Mouse (Mus musculus) heart, embryonic 15.5 days (tissue): ENCODE measurements at regions not wholly inside any gene's neighbourhood (a gene's known extent, or its start where the extent isn't known, plus 50 kb on each side); places are given as distances from the start of the nearest gene placed in this dataset.

ENCODE experiments used
- ATAC-seq: fragments of 200-750 bp; cut with Nextera tagmentation; replicated peaks from 2 replicates; pipeline ENCODE4 v1.8.0; 2017; ENCODE audit warnings: low read depth, moderate TSS enrichment; ENCODE audit not compliant: insufficient number of reproducible peaks, insufficient read depth, low FRiP score
- H3K27ac ChIP-seq: fragments of 300-500 bp; sonication (generic); 2 replicates; pipeline ENCODE4 v1.5.1; 2015; ENCODE audit warnings: mild to moderate bottlenecking, inconsistent platforms
- H3K27me3 ChIP-seq: fragments of 300-500 bp; sonication (generic); 2 replicates; pipeline ENCODE4 v1.6.1; 2015; ENCODE audit warnings: inconsistent platforms
- H3K36me3 ChIP-seq: fragments of 300-500 bp; sonication (generic); 2 replicates; pipeline ENCODE4 v1.6.1; 2015; ENCODE audit warnings: mild to moderate bottlenecking, inconsistent platforms
- H3K4me1 ChIP-seq: fragments of 300-500 bp; sonication (generic); replicated peaks from 2 replicates; pipeline ENCODE4 v1.6.1; 2015; ENCODE audit warnings: inconsistent platforms
- H3K4me2 ChIP-seq: fragments of 300-500 bp; sonication (generic); 2 replicates; pipeline ENCODE4 v1.6.1; 2015; ENCODE audit warnings: inconsistent platforms, mild to moderate bottlenecking, moderate library complexity
- H3K4me3 ChIP-seq: fragments of 300-500 bp; sonication (generic); 2 replicates; pipeline ENCODE4 v1.5.1; 2015; ENCODE audit warnings: mild to moderate bottlenecking, inconsistent platforms
- H3K9ac ChIP-seq: fragments of 300-500 bp; sonication (generic); 2 replicates; pipeline ENCODE4 v1.6.1; 2015; ENCODE audit warnings: mild to moderate bottlenecking, inconsistent platforms
- H3K9me3 ChIP-seq: fragments of 300-500 bp; sonication (generic); replicated peaks from 2 replicates; pipeline ENCODE4 v1.6.1; 2016; ENCODE audit warnings: inconsistent platforms
- WGBS: fragments of 180-500 bp; shearing (Covaris S2); methylation state at CpG from one replicate; pipeline ENCODE4 v1.1.7; 2015; ENCODE audit warnings: mixed read lengths; 5-methylcytosine and 5-hydroxymethylcytosine counted together

DNA sequence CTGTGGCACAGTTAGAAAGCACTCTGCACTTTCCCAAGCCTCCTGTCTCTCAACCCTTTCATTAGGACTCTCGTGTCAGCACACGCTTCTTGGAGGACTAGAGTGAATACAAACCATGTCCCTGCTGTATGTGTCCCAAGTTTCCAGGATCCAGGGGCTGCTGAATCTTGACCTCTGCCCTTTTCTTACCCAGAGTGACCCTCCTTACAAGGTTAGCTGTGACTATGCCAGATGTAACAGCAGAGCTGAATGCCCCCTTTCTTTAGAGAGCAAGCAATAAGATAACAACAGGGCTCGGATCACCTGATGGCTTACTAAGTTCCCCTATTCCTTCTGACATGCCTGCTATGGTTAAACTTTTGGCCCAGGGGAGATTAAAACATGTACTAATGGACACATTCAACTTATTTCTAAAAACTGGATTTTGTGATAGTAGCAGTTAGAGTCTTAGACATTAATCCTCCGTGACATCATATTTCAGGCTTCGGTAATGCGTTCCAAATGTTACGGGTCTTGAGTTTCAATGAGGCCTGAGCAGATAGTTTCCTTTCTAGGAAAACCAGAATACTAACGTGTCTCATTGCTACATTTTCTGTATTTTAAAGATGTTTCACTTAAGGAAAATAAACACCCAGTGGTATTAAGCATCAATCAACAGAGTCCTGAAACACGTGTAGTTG, 607.0 kb downstream of the Dhx35 start:
- 74% methylated on average over 9 of the region's 9 CpGs for WGBS
- H3K9ac ChIP-seq: no peak overlapping the region

DNA sequence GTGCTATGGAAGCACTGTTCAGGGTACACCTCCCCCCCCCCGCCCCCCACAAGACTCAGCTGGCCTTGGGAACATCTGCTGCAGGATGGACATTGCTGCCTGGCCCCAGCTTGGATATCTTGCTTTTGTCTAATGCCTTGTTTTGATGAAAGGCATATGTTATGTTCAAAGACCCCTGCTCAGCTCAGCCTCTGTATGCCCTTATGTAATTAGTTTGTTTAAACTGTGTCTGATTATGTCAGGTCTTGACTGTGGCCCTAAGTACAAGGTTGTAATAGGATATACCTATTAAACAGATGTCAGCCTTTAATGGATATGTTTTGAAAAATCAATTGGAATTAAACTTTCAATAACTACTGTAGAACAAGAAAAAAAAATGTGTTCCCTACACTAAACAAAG, 610.3 kb downstream of the Dhx35 start:
- no peak overlapping the region for H3K4me2 ChIP-seq
- no peak for ATAC-seq

More for the DNA sequence above, 607.0 kb downstream of the Dhx35 start:
- Histone ChIP-seq H3K4me1 (no peaks in the 10 kb centered on the region), H3K4me2 (no peak overlapping the region), H3K36me3 (no peaks in the 10 kb centered on the region), H3K27me3 (no peaks in the 10 kb centered on the region), H3K9me3 (no peaks in the 10 kb centered on the region), H3K27ac (no peak overlapping the region), H3K4me3 (no peak overlapping the region)
- no peak for ATAC-seq

DNA sequence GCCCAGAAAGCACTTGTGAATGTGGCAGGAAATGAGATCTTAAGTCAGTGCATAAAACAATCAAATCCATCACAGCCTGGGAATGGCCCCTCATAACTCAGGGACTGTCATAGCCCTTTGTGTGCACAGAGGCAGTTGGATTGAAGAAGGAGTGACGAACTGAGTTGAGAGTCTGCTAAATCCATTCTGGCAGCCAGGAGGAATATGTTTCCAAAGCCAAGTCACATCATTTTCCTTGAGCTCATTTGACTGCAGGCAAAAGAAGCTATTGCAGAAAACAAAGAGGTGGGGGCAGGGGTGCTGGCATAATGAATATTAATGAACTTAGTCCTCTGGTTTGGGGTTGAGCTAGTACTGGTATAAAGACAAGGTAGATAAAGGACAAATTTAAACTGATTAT, 620.0 kb downstream of the Dhx35 start:
- peaks cover 3% of the 10 kb centered on the region for H3K4me1 ChIP-seq
- no peak for ATAC-seq
- no peaks in the 10 kb centered on the region for H3K36me3 ChIP-seq
- no peak overlapping the region for H3K4me2 ChIP-seq
- no peak overlapping the region for H3K27ac ChIP-seq
- no peaks in the 10 kb centered on the region for H3K27me3 ChIP-seq
- no peak overlapping the region for H3K4me3 ChIP-seq
- 55% methylated on average over 1 of the region's 1 CpGs for WGBS
- no peak overlapping the region for H3K9ac ChIP-seq
- no peaks in the 10 kb centered on the region for H3K9me3 ChIP-seq

More for the DNA sequence above, 610.3 kb downstream of the Dhx35 start:
- Histone ChIP-seq H3K4me3 (no peak overlapping the region), H3K27ac (no peak overlapping the region), H3K36me3 (no peaks in the 10 kb centered on the region), H3K9ac (no peak overlapping the region), H3K27me3 (no peaks in the 10 kb centered on the region), H3K4me1 (no peaks in the 10 kb centered on the region), H3K9me3 (no peaks in the 10 kb centered on the region)
- WGBS: 61% methylated on average over 1 of the region's 1 CpGs

DNA sequence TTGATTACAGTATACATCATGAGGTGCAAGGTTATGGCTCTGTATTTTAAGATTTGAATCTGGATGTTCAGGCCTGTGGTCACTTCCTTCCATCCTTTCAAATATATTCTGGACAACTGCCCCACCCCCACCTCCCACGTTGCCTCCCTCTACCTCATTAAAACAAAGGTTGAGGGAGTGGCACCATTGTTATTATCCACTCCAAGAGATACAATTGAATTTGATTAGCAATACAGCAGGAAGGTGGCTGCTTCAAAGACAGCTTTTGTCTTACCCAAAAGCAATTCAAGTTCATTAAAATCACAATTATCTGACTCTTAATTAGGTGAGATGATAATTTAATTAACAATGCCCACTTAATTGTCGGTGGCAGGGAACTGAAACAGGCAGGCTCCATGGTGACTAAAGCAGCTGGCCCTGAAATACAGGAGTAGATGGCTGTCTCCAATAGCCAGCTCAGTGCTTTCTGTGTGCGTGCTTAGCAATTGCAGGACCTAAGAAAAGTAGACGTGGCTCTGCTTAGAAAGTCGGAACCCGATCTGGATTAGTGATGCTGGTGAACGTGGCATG, 623.8 kb downstream of the Dhx35 start:
- peaks cover 3% of the 10 kb centered on the region for H3K4me1 ChIP-seq
- no peaks in the 10 kb centered on the region for H3K27me3 ChIP-seq
- no peak overlapping the region for H3K27ac ChIP-seq
- WGBS: 71% methylated on average over 7 of the region's 7 CpGs
- H3K4me3 ChIP-seq: no peak overlapping the region
- no peaks in the 10 kb centered on the region for H3K9me3 ChIP-seq
- no peak overlapping the region for H3K4me2 ChIP-seq
- H3K36me3 ChIP-seq: no peaks in the 10 kb centered on the region
- no peak overlapping the region for H3K9ac ChIP-seq
- no peak for ATAC-seq

DNA sequence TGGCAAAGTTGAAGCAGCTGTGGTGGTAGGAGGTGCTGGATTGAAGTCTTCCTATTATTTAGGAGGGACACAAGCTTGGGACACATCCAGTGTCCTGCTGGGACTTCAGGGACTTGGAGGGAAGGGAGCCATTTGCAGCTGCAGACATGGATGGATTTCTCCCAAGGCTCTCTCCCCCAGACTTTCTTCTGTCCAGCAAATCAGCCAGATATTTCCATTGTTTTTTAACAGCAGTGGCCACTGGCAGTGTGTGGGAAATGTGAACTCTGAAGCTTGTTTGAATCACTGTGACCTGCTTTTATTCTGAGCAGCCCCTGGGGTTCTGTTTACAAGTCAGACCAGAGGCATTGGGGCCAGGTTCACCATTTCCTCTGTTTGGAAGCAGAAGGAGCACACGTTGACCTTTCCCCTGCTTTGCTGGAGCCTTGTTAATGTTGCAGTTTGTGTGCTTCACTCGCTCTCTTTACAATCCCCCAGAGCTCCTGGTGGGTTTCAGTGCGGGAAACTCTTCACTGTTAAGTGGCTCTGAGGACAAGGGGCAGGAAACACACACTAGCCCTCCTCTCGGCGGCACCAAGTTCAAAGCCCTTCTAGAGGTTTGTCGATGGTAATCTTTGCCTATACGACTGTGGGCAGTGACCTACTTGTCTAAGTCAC, 627.8 kb downstream of the Dhx35 start:
- Histone ChIP-seq H3K4me1 (no peaks in the 10 kb centered on the region), H3K4me3 (no peak overlapping the region), H3K9me3 (no peaks in the 10 kb centered on the region), H3K36me3 (no peaks in the 10 kb centered on the region), H3K27ac (no peak overlapping the region), H3K4me2 (no peak overlapping the region), H3K27me3 (no peaks in the 10 kb centered on the region), H3K9ac (no peak overlapping the region)
- ATAC-seq: no peak
- 47% methylated on average over 7 of the region's 7 CpGs for WGBS

DNA sequence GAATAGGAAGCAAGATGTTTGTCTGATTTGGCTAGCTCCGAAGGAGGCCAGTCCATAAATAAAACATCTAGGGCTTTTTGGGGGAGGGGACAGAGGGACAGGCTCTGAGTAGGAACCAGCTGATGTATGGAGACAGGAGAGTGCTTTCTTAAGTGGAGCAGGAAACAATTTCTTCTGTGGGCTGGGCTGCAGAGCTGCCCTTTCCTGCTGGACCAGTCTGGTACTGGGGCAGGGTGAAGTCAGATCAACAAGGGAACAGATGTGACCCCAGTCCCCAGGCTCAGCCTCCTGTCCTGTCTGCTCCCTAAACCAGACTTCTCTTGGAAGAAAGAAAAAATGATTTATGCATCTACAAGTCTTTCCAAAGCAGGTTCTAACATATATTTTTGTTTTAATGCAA, 633.6 kb downstream of the Dhx35 start:
- ATAC-seq: no peak
- Histone ChIP-seq H3K27me3 (no peaks in the 10 kb centered on the region), H3K4me2 (no peak overlapping the region), H3K9me3 (no peaks in the 10 kb centered on the region), H3K27ac (no peak overlapping the region), H3K4me1 (no peaks in the 10 kb centered on the region), H3K9ac (no peak overlapping the region), H3K36me3 (no peaks in the 10 kb centered on the region), H3K4me3 (no peak overlapping the region)
- 21% methylated on average over 1 of the region's 1 CpGs for WGBS

DNA sequence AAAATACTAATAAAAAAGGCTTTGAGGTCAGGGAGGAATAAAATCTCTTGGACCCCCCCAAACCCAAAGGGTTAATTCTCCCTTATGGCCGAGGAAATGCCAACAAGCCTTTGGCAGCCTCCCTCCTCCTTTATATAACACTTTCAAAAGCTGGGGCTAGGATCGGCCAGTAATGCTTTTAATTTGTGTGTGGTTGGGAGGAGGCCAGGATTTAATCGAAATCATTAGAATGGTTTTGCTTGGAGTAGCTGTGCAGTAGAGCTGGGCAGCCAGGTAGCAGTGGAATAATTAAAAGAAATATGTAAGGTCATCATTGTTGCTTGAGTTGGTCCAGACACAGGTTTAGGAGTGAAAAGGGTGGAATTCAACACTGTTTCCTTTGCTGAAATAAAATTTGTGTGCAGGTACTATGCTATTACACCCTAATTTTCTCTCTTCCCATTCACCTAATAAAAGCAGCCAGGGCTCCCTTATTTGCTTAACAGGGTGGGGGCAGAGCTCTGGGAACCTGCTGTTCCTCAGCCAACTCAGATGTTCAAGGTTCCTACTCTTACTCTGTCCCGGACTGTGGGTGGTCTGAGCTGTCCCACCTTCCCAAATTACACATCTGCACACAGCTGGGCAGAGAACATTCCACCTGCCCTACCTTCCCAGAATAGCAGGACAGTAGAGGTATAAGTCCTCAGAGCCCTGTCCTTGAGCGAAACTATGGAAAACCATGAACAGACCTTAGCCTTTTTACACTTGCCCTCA, 636.1 kb downstream of the Dhx35 start:
- WGBS: 66% methylated on average over 5 of the region's 5 CpGs
- ATAC-seq: no peak
- Histone ChIP-seq H3K4me2 (no peak overlapping the region), H3K9ac (no peak overlapping the region), H3K4me3 (no peak overlapping the region), H3K36me3 (no peaks in the 10 kb centered on the region), H3K4me1 (no peaks in the 10 kb centered on the region), H3K27me3 (no peaks in the 10 kb centered on the region), H3K27ac (no peak overlapping the region), H3K9me3 (0 out of 2 replicates have a peak, but pooled peaks cover 4% of the 10 kb centered on the region)

DNA sequence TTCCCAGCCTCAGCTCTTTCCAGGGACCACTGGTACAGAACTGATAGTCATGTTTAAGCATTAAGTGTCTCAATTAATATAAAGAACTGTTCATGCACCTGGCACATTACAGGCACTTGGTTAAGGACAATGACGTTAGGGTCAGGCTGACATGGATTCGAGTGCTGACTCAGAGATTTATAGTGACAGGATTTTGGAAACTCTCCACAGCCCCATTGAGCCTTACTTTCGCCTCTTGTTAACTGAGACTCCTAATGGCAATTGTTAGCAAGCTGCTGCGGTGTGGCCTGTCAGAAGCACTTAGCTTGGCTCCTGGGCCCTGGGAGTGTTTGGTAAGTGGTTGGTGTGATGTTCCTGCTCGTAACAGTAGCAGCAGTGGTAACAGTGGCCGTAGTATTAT, 644.4 kb downstream of the Dhx35 start:
- WGBS: 74% methylated on average over 6 of the region's 6 CpGs
- no peak for ATAC-seq
- 0 out of 2 replicates have a peak, but pooled peaks cover 4% of the 10 kb centered on the region for H3K9me3 ChIP-seq
- no peak overlapping the region for H3K4me2 ChIP-seq
- H3K4me3 ChIP-seq: no peak overlapping the region
- H3K4me1 ChIP-seq: no peaks in the 10 kb centered on the region
- no peak overlapping the region for H3K27ac ChIP-seq
- H3K27me3 ChIP-seq: no peaks in the 10 kb centered on the region
- no peaks in the 10 kb centered on the region for H3K36me3 ChIP-seq
- no peak overlapping the region for H3K9ac ChIP-seq

DNA sequence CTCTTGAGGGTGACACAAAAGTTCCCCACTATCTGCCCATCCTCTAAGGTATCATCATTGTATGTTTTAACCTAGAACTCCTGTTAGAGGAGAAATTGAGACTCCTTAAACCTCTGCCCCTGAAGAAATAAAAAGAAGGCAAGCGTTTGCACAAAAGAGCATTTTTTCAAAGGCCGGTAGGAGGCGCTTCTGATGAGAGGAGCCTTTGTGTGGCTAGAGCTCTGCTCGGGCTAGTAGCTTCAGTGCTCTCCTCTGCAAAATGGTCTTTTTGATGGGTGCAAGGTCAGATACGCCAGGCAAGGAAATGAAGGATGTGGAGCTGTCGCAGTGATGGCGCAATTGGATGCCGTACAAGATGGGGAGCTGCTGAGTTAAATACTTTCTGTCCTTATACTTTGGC, 649.0 kb downstream of the Dhx35 start:
- no peaks in the 10 kb centered on the region for H3K27me3 ChIP-seq
- 36% methylated on average over 8 of the region's 8 CpGs for WGBS
- H3K27ac ChIP-seq: no peak overlapping the region
- H3K4me2 ChIP-seq: no peak overlapping the region
- ATAC-seq: no peak
- no peaks in the 10 kb centered on the region for H3K36me3 ChIP-seq
- no peaks in the 10 kb centered on the region for H3K4me1 ChIP-seq
- H3K9ac ChIP-seq: no peak overlapping the region
- no peak overlapping the region for H3K4me3 ChIP-seq
- H3K9me3 ChIP-seq: no peaks in the 10 kb centered on the region

DNA sequence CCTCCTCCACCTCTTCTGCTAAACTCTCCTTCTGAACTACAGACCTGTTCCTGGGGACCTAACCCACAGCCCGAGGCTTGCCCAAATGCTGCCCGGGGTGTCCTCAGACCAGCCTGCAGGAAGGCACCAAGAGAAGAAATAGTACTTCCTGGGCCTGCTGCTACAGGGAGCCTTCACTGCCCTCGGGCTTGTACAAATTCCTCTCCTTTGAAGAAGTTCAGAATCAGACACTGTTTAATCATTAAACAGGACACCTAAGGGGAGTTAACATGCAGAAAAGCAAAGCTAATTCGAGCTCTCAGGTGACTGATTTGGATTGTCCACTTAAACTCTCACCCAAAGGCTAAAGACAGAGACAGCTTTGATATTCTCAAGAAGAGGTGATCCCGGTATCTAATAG, 651.8 kb downstream of the Dhx35 start:
- no peak overlapping the region for H3K9ac ChIP-seq
- no peaks in the 10 kb centered on the region for H3K4me1 ChIP-seq
- H3K27ac ChIP-seq: no peak overlapping the region
- H3K27me3 ChIP-seq: no peaks in the 10 kb centered on the region
- no peak for ATAC-seq
- H3K4me3 ChIP-seq: no peak overlapping the region
- no peaks in the 10 kb centered on the region for H3K36me3 ChIP-seq
- H3K4me2 ChIP-seq: no peak overlapping the region
- WGBS: 63% methylated on average over 5 of the region's 5 CpGs
- no peaks in the 10 kb centered on the region for H3K9me3 ChIP-seq

DNA sequence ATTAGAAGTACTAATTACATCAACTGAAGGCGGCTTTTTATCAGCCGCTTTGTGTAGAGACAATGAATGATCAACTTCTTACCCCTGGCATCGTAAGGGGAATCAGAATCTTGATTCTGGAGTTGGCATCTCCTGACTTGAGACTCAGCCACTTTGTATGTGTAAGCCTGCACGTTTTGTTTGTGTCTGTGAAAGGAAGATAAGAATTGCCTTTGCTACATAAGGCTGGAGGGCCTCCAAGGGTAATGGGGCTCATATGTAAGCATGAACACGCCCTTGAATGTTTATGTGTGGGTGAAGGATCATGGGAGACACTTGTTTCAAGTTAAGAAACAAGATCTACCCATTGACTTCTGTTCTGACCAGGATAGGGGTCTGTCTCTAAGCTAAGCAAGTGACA, 652.3 kb downstream of the Dhx35 start:
- Histone ChIP-seq H3K36me3 (no peaks in the 10 kb centered on the region), H3K4me1 (no peaks in the 10 kb centered on the region), H3K9ac (no peak overlapping the region), H3K4me2 (no peak overlapping the region), H3K4me3 (no peak overlapping the region), H3K27ac (no peak overlapping the region), H3K9me3 (no peaks in the 10 kb centered on the region), H3K27me3 (no peaks in the 10 kb centered on the region)
- ATAC-seq: no peak
- 66% methylated on average over 5 of the region's 5 CpGs for WGBS
